ENCODE assay signal across 11 mouse cellular contexts in the genomic region with DNA sequence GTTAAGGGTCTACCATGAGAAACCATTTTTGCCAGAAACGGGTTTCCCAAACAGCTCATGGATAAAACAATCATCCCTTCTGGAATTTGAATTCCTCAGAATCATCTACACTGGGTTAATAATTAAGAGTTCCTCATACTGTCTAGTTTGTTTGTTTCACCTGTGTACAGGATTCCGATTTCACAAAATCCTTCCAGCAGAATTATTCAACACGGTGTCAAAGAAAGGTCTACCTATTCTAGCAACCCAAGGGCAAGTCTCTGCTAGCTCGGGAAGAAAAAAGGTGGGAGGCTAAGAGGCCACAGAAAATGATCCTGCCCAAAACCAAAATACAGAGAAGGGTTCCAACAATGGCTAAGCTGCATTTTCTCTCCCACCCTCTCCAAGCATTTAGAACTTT.
"Had no signal": no experiment of that assay in that cellular context is flagged by ENCODE, and none has a peak within 500 bp of the region (broad histone marks: within the 10 kb centered on the region; RNA-seq: fewer than 3 reads in every experiment).

No protein-coding gene starts in this region.

- ATAC-seq: intestine, embryonic 16.5 days; midbrain, embryonic 16.5 days had no signal

- DNase-seq: left cerebral cortex, postnatal 4 days; liver, embryonic 13.5 days; lung, adult 18-20 months; thymus, postnatal 4 days had no signal

- H3K36me3 ChIP-seq: hindbrain, embryonic 15.5 days; limb, embryonic 13.5 days; liver, embryonic 13.5 days; midbrain, embryonic 12.5 days; neural tube, embryonic 13.5 days; stomach, embryonic 15.5 days had no signal

- H3K27me3 ChIP-seq: hindbrain, embryonic 15.5 days; limb, embryonic 13.5 days; liver, embryonic 13.5 days; midbrain, embryonic 12.5 days; neural tube, embryonic 13.5 days; stomach, embryonic 15.5 days had no signal

- H3K4me2 ChIP-seq: hindbrain, embryonic 15.5 days; limb, embryonic 13.5 days; midbrain, embryonic 12.5 days; neural tube, embryonic 13.5 days; stomach, embryonic 15.5 days had no signal

- H3K9me3 ChIP-seq: hindbrain, embryonic 15.5 days; limb, embryonic 13.5 days; liver, embryonic 13.5 days; midbrain, embryonic 12.5 days; neural tube, embryonic 13.5 days; stomach, embryonic 15.5 days had no signal

- H3K4me3 ChIP-seq: hindbrain, embryonic 15.5 days; limb, embryonic 13.5 days; liver, embryonic 13.5 days; midbrain, embryonic 12.5 days; neural tube, embryonic 13.5 days; stomach, embryonic 15.5 days had no signal

- H3K9ac ChIP-seq: hindbrain, embryonic 15.5 days; limb, embryonic 13.5 days; liver, embryonic 13.5 days; midbrain, embryonic 12.5 days; neural tube, embryonic 13.5 days; stomach, embryonic 15.5 days had no signal

- H3K27ac ChIP-seq: hindbrain, embryonic 15.5 days; limb, embryonic 13.5 days; liver, embryonic 13.5 days; midbrain, embryonic 12.5 days; neural tube, embryonic 13.5 days; stomach, embryonic 15.5 days had no signal
